Mouse (Mus musculus): ENCODE results near the gene Retsat.

Retsat gene

DNA sequence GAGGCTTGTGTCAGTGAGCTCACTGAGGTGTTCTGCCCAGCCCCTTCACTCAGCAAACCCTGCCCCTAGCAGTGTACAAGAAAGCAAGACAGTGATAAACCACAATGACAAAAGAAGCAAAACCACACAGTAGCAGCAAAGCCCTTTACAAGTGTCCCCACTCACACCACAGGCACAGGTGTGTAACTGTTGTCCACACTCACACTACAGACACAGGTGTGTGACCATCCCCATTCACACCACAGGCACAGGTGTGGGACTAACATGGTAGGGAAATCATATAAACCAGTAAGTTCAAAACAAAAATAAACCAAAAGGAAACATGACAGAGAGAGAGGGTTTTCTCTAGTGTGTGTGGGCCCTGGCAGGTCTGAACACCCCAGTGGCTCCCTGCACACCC, 10.0 kb upstream of the Retsat start:
- in situ Hi-C loops (cut with MboI, MseI), result no loop called here

- in situ Hi-C loops (cut with MboI, MseI), result no loop called here
Measured at GRCm38 (mm10) chr6:72590111-72590510, 8.2 kb upstream of the Retsat start.

DNA sequence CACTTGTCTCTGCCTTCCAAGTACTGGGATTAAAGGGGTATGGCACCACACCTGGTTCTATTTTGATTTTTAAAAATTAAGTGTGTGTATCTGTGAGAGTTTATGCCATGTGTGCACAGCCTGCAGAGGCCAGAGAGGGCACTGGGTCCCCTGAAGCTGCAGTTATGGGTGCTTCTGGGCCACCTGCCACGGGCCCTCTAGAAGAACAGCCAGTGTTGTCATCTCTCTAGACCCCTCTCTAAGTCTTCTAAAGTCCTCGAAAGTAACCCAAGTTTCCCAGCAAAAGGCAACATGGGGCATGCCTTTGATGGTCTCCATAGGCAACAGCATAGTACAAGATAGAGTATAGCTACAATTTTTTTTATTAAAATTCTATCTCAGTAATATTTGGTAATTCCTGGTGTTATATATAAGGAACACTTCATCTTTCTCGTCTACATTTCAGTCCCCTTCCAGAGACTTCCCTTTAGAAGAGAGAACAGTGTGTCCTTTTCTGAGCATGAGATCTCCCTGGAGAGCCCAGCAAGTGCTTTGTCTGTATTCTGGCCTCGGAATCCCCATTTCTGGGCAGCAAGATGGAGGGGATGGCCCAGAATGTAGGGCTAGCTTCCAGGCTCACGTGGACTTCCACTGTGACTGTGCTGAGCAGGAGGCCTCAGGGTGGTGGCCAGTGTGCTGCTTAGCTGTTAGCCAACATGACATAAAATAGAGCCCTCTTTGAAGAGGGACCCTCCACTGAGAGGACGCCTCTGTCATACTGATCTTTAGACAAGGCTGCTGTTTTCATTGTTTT, 5.1 kb upstream of the Retsat start:
- in situ Hi-C loops (cut with MboI, MseI), result no loop called here

DNA sequence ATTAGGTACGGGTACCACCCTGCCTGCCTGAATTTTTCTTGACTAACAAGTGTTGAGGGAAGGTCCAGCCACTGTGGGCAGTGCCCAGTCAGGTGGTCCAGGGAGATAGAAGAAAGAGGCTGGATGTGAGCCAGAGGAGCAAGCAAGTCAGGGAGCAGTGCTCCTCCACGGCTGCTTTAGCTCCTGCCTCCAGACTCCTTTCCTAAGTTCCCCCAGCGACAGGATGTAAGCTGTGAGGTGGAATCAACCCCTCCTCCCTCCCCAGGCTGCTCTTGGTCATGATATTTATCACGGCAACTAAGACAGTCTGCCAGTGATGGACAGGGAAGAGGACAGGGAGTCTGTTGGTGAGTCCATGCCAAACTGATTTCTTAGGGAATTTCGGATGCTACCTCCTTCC, 4.4 kb upstream of the Retsat start:
- in situ Hi-C loops (cut with MboI, MseI), result no loop called here

- in situ Hi-C loops (cut with MboI, MseI), result no loop called here
Measured at GRCm38 (mm10) chr6:72597083-72597874, 996 bp upstream of the Retsat start.

GRCm38 (mm10) chr6:72598791-72599557, 699 bp downstream of the Retsat start:
- in situ Hi-C loops (cut with MboI, MseI), result no loop called here

- in situ Hi-C loops (cut with MboI, MseI), result loop anchor here (5.0 kb wide), 1 partner anchor 1278 kb away; the partner anchor contains the start of genes Cd8b1 and Smyd1
Measured at GRCm38 (mm10) chr6:72600216-72600615, 1.9 kb downstream of the Retsat start.

DNA sequence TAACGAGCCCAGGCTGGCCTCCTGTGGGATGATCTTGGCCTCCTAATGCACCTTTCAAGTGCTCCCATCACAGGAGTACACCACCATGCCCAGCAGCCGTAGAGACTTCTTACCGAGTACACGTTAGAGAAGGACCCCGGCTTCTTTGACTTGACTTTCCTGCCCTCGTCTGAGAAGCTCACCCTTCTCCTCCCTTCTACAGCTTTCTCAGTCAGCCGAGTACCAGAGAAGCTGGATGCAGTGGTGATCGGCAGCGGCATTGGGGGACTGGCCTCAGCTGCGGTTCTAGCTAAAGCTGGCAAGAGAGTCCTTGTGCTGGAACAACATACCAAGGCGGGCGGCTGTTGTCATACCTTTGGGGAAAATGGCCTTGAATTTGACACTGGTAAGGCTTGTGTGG, 2.5 kb downstream of the Retsat start:
- in situ Hi-C loops (cut with MboI, MseI), result loop anchor here (5.0 kb wide), 1 partner anchor 1278 kb away; the partner anchor contains the start of genes Cd8b1 and Smyd1

DNA sequence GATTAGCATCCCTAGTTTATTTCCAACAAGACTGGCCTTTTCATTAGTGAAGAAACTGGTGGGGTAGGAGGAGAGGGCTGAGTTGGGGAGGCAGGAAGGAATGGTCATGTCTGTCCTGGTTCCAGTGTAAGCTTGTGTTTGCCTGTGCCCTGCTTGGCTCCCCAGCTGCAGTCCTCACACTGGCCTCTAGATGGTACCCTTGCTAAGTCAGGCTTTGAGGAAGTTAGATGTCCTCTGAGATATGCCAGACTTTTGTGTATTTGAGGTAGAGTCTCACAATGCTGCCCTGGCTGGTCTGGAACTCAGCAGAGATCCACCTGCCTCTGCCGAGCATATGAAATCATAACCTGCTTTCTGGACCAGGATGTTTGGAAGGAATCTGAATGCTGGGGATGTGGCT, 3.5 kb downstream of the Retsat start:
- in situ Hi-C loops (cut with MboI, MseI), result loop anchor here (5.0 kb wide), 1 partner anchor 1279 kb away; the partner anchor contains the start of genes Cd8b1 and Smyd1

- in situ Hi-C loops (cut with MboI, MseI), result loop anchor here (5.0 kb wide), 1 partner anchor 1282 kb away; the partner anchor contains the start of genes Cd8b1 and Smyd1
Measured at GRCm38 (mm10) chr6:72604066-72604465, 5.8 kb downstream of the Retsat start.

GRCm38 (mm10) chr6:72607060-72607459, 8.8 kb downstream of the Retsat start:
- in situ Hi-C loops (cut with MboI, MseI), result no loop called here

GRCm38 (mm10) chr6:72607676-72608075, 9.4 kb downstream of the Retsat start:
- in situ Hi-C loops (cut with MboI, MseI), result no loop called here

DNA sequence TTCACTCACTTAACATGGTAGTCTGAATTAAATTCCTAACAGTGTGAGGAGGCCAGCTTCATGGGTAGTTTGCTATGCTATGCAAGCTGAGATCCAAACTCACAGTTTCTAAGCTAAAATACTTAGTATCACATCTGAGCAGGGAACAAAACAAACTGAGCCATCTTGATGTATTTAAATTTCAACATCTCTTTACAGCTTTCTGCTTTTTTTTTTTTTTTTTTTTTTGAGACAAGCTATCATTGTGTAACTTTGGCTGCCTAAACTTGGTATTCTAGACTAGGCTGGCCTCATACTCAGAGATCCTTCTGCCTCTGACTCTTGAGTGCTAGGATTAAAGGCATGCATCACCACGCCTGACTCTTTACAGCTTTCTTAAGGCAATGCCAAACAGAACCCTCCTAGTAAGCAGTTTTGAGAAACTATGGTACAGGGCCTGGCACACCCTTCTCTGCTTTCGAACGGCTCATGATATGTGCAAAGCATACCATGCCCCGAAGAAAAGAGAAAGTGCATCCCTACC, 10.4 kb downstream of the Retsat start:
- in situ Hi-C loops (cut with MboI, MseI), result no loop called here

DNA sequence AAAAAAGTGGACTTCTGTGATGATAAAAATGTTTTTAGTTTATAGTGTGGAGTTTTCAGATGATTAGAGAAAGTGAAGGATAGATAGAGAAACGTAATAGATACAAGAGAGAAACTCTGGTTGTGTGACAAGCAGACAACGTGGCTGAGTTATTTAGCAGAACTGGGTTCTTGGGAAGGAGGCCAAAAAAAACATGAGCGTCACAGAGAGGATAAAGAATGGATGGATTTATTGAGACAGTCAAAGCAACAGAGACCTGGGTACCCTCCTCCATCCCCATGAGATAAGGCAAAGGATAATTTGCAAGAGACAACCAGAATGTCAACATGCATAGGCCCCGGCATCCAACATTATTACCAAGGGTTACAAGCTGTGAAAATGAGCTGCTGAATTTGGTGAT, 12.0 kb downstream of the Retsat start:
- in situ Hi-C loops (cut with MboI, MseI), result loop anchor here (10.0 kb wide), 1 partner anchor 1775 kb away; no protein-coding TSS in a partner anchor

DNA sequence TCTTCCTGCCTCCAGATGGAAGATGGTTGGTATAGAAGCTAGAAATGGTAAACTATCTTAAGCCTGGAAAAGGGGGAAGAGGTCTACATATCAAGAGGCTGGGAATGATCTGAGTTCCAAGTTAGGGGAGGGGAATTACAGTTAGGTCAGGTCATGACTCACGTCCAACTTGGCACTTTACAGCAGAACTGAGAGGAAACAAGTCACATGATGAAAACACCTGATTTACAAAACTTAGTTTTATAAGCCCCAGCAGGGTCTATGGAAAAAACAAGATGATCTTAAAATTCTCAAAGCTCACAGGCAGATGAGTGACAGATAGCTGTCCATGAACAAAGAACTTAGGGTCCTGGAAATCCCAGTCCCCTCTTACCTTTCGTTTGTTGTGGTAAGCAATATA, 16.9 kb downstream of the Retsat start:
- in situ Hi-C loops (cut with MboI, MseI), result loop anchor here (10.0 kb wide), 1 partner anchor 1780 kb away; no protein-coding TSS in a partner anchor

GRCm38 (mm10) chr6:72615561-72616375, 17.5 kb downstream of the Retsat start:
- in situ Hi-C loops (cut with MboI, MseI), result loop anchor here (10.0 kb wide), 1 partner anchor 1781 kb away; no protein-coding TSS in a partner anchor

DNA sequence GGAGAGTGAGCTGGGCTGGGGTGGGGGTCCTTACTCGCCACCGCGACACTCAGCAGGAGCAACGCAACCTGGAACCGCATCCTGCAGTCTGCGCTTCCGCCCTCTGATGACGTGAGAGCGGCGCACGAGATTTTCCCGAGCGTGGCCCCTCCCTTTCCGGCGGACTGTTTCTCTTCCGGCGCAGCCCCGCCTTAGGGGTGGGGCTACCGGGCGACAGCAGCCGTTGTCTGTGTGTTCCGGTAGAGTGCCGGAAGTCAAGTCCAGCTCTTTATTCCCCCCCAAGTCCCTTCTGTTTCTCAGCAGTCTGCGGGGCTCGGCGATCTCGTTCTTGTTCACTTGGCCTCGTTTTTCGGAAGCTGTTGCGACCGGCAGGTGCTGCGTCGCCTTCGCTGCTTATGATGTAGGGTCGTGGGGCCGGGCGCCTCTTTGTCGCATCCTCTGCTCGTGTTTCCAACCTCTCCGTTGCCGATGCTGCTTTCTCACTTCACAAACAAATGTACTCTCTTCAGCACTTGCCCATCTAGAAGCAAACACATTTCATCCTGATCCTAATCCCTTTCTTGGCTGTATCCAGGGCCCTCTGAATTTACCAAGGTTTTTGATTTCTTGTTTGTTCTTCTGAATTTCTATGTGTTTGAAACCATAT, 18.5 kb downstream of the Retsat start, which contains the start of gene Tgoln1:
Gene Tgoln1, minus strand, starts transcription at position 358 of the 646 bp plus-strand sequence.
- in situ Hi-C loops (cut with MboI, MseI), result loop anchor here (10.0 kb wide), 1 partner anchor 1782 kb away; no protein-coding TSS in a partner anchor

GRCm38 (mm10) chr6:72619734-72620532, 21.7 kb downstream of the Retsat start:
- in situ Hi-C loops (cut with MboI, MseI), result loop anchor here (10.0 kb wide), 1 partner anchor 1785 kb away; no protein-coding TSS in a partner anchor

- in situ Hi-C loops (cut with MboI, MseI), result no loop called here
Measured at GRCm38 (mm10) chr6:72620920-72621319, 22.6 kb downstream of the Retsat start.
